Mouse (Mus musculus) urinary bladder, postnatal 4 days (tissue): ENCODE data around the gene Serpine2.

ENCODE experiments used
- DNase-seq, 2 experiments: peaks; one replicate each; pipeline ENCODE4 v3.0.0; 2021 to 2022; ENCODE audit warnings: low spot score in 2 of 2

Serpine2 gene

DNA sequence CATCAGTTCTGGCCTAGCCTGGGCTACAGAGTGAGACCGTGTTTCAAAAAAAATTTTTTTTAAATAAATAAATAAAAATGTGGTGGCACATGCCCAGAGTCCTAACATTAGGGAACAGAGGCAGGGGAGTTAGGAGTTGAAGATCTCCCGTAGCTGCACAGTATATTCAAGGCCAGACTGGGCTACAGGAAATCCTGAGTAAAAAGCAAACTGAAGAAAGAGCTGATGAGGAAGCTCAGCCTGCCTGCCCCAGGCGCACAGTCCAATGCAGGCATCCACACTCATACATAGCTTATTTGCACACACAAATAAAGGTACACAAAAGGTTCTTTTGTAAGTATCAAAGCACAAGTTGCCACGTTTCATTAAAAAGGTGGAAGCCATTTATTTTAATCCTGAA lies 103.4 kb downstream of the Serpine2 start:
- no peak for DNase-seq

DNA sequence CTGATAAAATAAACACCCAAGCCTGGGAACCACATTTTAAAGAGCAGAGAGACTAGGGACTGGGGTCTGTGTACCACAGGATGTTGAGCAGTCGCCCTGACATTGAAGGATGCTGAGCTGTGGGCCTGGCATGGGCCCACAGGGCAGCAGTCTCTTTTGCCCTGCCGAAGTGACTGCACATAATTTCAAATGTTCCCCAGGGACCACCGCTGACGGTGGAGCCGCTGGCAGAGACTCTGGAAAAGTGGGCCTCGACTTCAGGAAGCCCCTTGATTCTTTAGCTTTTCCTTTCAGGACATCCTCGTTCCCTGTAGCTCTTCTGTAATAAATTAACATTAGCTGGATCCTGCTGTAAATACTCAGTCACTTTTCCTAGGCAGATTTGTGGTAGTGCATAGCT lies 103.8 kb downstream of the Serpine2 start:
- no peak for DNase-seq

DNA sequence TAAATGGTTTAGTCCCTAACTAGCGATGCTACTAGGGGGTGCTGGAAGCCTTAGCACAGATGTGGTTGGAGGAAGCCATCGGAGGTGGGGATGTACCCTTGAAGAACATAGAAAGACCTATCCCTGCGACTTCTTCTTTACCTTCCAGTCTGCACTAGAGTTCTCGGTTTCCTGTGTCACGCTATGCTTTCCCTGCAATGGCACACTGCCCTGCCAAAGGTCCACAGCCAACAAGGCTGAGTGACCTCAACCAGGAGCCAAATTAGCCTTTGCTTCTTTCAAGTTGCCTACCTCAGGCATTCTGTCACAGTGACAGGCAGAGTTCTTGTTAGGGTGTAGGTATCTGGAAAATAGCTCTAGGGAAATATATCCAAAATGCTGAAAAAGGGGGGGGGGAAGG lies 104.6 kb downstream of the Serpine2 start:
- DNase-seq: no peak

DNA sequence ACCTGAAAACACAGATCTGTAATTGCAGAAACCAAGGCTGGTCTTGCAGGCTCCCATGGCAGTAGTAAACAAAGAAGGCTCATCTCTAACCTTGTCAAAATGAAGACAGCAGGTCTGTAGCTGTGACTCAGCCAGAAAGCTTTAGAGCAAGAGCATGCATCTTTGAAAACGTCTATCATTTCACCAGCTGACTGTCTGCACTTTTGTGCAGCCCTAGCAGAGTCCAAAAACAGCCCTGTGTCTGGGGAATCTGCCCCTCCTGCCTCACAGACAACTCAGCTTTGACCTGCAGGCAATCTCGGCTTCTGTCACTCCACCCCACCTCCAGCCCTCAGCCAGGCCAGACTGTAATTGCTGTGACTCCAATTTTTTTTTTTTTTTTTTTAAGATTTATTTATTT lies 105.6 kb downstream of the Serpine2 start:
- DNase-seq: no peak

DNA sequence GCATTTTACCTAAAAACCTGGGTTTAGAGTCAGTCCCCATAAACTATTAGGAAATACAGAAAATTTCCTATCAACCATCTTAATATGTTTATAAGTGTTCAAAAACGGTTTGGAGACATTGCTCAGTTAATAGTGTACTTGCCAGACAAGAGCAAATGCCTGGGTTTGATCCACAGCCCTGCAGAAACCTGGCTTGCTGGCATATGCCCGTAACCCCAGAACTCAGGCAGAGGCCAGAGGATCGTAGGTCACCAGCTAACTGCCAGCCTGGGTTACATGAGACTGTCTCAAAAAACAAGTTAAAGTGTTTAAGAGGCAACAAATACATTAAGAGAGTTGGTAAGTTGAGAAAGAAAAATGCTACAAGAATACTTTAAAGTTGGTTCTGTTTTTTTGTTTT lies 106.0 kb downstream of the Serpine2 start:
- DNase-seq: no peak

DNA sequence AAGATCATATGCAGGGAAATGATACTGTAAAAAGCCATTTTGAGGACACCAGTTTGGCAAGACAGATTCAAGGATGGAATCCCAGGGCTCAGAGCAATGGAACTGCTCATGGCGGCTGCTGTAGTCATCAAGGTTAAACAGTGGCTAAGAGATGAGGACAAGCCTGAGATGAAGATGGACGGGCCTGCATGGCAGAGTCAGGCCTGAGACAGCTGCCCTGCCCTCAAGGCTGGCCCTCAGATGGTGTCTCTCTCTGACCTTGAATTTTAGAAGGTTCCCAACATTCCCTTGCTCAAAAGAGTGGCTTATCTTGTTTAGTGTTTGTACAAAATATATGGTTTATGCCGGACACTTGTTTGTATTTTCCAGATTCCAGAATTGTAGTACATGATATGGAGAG lies 107.5 kb downstream of the Serpine2 start:
- no peak for DNase-seq

DNA sequence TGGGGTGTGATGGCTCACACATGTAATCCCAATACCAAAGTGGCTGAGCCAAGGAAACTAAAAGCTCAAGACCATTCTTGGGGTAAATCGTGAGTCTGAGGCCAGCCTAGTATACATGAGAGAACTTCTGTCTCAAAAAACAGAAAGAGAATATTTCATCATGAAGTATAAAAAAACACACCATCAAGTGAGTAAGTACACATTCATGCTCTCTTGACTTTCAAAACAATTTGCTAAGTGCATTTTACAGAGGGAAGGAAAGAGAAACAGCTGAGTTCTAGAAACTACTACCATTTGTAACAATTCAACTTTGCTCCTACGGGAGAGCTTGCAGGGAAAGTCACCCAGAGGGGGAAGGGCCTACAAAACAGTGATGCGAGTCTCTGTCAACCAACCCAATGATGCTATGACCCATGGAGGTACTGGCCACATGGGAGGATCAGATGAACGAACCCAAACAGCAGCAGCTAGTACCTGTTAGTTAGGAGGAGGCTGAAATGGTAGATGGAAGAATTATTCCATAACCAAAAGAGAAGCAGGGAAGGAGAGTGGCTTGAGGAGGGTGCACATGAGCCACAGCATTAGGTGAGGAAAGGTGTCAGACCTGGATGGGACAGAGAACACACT lies 108.2 kb downstream of the Serpine2 start:
- DNase-seq: no peak

DNA sequence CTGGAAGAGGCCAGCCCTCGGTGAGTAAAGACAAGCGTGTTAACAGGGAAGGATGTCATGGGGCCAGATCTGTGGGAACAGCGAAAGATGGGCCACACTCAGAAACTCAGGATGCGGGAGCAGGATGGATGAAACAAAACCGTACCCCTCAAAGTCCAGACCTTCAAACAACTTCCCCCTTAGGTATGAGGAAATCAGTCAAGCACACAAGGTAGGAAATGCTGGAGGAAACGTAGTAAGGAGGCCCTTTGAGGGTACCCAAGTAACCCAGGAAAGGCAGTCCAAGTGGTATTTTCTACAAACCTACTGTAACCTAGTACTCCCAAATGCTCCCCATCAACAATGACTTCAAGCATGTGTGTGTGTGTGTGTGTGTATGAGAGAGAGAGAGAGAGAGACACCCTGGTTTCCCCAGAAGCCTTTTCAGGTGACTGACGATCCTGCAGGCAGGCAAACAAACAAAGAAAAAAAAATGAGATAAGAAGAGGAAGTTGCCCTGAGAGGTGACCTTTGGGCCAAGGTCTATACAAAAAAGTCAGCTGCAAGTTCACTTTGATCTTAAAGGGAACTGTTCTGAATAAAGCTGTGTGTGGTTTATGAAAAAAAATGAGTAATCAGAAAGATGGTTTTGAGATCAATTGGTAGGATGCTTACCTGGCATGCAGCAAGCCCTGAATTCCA lies 108.8 kb downstream of the Serpine2 start:
- DNase-seq: no peak

DNA sequence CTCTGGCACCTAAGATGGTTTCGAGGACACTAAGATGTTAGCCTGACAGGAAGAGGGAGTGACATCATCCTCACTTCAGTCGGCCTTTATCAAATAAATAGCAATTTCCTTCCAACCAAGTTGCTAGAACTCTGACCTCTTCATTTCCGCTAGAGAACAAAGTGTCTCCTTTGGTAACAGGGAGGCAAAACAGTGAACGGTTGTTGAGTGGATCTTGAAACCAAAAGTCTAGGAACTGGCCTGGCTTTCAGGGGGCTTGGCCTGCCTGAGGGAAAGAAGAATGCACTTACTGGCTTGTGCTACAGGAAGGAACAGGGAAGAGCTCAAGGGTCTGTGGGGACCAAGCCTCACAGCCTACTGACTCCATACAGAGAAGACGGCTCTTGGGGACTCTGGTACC lies 109.8 kb downstream of the Serpine2 start:
- no peak for DNase-seq

DNA sequence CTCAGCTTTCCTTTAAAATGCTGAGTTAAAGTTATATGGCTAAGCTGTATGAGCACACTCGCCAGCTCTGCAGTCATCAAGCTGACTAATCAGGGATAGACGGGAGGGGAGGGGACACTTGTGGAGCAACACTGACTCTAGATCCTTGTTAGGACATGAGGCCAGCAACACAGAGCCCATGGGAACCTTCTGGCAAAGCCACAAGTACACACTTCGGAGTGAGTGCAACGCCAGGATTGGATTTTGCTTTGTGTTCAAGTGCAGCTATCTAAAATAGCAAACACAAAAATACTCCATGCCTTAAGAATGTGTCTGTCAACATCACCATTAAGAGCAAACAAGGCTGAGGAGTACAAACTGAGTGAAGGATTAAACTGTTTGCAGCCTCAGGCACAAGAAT lies 114.9 kb downstream of the Serpine2 start:
- DNase-seq: no peak
